Mouse (Mus musculus) hindbrain, embryonic 14.5 days (tissue): ENCODE measurements around the gene Atg4d. TPM values are rescaled to one million over a fixed set of nuclear protein-coding genes. Genes with fewer than 3 reads are reported as not detected.

Source experiments
- ATAC-seq: fragments of 200-750 bp; cut with Nextera tagmentation; 2 replicates; pipeline ENCODE4 v1.8.0; 2017; ENCODE audit warnings: moderate number of reproducible peaks, mild to moderate bottlenecking, moderate TSS enrichment, moderate library complexity; ENCODE audit not compliant: low FRiP score
- DNase-seq: peaks from one replicate; pipeline ENCODE4 v3.0.0-alpha.2; 2015; ENCODE audit warnings: low spot score
- H3K27ac ChIP-seq: fragments of 300-500 bp; sonication (generic); 2 replicates; pipeline ENCODE4 v1.5.1; 2014; ENCODE audit warnings: mild to moderate bottlenecking, moderate library complexity
- H3K27me3 ChIP-seq: fragments of 300-500 bp; sonication (generic); 2 replicates; pipeline ENCODE4 v1.6.1; 2014; ENCODE audit warnings: mild to moderate bottlenecking, low read length, mixed read lengths; ENCODE audit not compliant: control insufficient read depth, insufficient read depth
- H3K36me3 ChIP-seq: fragments of 300-500 bp; sonication (generic); replicated peaks from 2 replicates; pipeline ENCODE4 v1.6.1; 2014; ENCODE audit not compliant: control insufficient read depth, insufficient read depth
- H3K4me1 ChIP-seq: fragments of 300-500 bp; sonication (generic); replicated peaks from 2 replicates; pipeline ENCODE4 v1.6.1; 2014; ENCODE audit warnings: antibody characterized with exemption, low read length, mixed read lengths; ENCODE audit not compliant: control insufficient read depth, insufficient read depth
- H3K4me2 ChIP-seq: fragments of 300-500 bp; sonication (generic); replicated peaks from 2 replicates; pipeline ENCODE4 v1.6.1; 2014; ENCODE audit warnings: mild to moderate bottlenecking, moderate library complexity
- H3K4me3 ChIP-seq: fragments of 300-500 bp; sonication (generic); replicated peaks from 2 replicates; pipeline ENCODE4 v1.5.1; 2014; ENCODE audit warnings: mild to moderate bottlenecking, low read length
- H3K9ac ChIP-seq: fragments of 300-500 bp; sonication (generic); 2 replicates; pipeline ENCODE4 v1.6.1; 2014
- H3K9me3 ChIP-seq: fragments of 300-500 bp; sonication (generic); 2 replicates; pipeline ENCODE4 v1.6.1; 2016; ENCODE audit warnings: low read length; ENCODE audit not compliant: control insufficient read depth
- WGBS: fragments of 180-500 bp; shearing (Covaris S2); extraction: QIAGEN DNeasy Blood & Tissue Kit; methylation state at CpG from one replicate; pipeline ENCODE4 v1.1.7; 2014; 5-methylcytosine and 5-hydroxymethylcytosine counted together
- polyA plus RNA-seq: library from polyadenylated mRNA; unstranded; fragments of >200 nt; fragmentation: Nextera tagmentation; extraction: Ambion mirVana; gene quantifications from 2 replicates; pipeline ENCODE4 v1.2.1, GENCODE M21; 2014

Atg4d gene
- polyA plus RNA-seq, 1 experiment from 2014 or later: 38.1 TPM

DNA sequence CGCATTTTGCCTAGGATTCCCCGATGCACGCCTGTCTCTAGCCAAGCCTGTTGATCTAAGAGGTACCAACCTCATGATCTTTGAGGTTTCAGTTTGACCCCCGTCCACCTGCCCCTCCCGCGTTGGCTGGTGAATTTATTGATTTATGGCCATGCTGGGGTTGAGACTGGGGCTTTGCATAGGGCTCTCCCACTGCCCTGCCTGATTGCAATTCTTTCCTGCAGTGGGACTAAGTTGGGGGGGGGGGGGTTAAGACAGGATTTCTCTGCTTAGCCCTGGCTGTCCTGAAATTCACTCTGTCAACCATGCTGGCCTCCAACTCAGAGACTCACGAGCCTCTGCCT lies 39.7 kb upstream of the Atg4d start:
- WGBS: 21% methylated on average over 7 of the region's 7 CpGs
- H3K4me1 ChIP-seq: peaks cover 13% of the 10 kb centered on the region
- H3K9ac ChIP-seq: 0 out of 2 replicates have a peak overlapping the region, but pooled peaks have one; percentile 17
- peaks cover 17% of the 10 kb centered on the region for H3K36me3 ChIP-seq
- 0 out of 2 replicates have a peak overlapping the region, but pooled peaks have one; percentile 4 for H3K4me3 ChIP-seq
- peak overlapping the region; percentile 37 for H3K4me2 ChIP-seq
- no peak overlapping the region for H3K27ac ChIP-seq
- DNase-seq: no peak
- H3K9me3 ChIP-seq: no peaks in the 10 kb centered on the region
- no peak for ATAC-seq
- no peaks in the 10 kb centered on the region for H3K27me3 ChIP-seq

DNA sequence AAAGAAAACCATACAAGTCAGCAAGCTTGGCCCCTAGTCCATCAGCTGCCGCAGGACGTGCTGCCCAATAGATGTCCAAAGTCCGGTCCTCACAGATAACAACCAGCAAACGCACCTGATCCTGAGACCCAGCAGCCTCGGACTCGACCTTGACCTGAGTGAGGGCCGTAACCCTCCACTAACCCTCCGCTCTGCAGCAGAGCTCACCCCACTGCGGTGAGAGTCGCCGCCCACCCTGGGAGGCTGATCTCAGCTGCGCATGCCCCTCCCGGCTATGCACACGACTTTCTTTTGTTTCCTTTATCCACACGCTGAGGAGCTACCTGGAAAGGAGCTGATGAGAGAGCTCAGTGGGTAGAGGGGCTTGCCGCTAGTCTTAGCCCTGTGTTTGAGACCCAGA lies 37.8 kb upstream of the Atg4d start:
- Histone ChIP-seq H3K36me3 (peaks cover 31% of the 10 kb centered on the region), H3K4me3 (peak overlapping the region; percentile 11), H3K27ac (0 out of 2 replicates have a peak overlapping the region, but pooled peaks have one; percentile 7), H3K9me3 (no peaks in the 10 kb centered on the region), H3K9ac (peak overlapping the region; percentile 52), H3K4me2 (peak overlapping the region; percentile 44), H3K27me3 (no peaks in the 10 kb centered on the region), H3K4me1 (peaks cover 8% of the 10 kb centered on the region)
- peak; percentile 70 for ATAC-seq
- whole genome bisulfite sequencing: 11% methylated on average over 16 of the region's 16 CpGs
- DNase-seq: peak; percentile 71

DNA sequence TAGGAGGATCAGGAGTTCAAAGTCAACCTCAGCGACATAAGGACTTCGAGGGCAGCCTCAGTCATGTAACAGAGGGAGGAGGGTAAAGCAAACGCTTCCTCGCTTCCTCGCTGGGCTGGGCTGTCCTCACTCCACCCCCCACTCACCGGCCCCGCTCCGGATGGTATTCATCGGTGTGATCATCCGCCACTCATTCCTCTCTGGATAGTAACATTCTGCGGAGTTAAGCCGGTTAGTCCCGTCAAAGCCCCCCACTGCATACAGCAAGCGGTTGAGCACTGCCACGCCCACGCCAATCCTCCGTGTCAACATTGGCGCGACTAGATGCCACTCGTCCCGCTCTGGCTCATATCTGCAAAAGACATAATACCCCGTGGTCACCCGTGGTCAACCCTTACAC lies 33.5 kb upstream of the Atg4d start:
- no peak overlapping the region for H3K4me3 ChIP-seq
- ATAC-seq (no peak), DNase-seq (no peak)
- no peak overlapping the region for H3K9ac ChIP-seq
- no peaks in the 10 kb centered on the region for H3K27me3 ChIP-seq
- H3K36me3 ChIP-seq: peaks cover 61% of the 10 kb centered on the region
- WGBS: 54% methylated on average over 23 of the region's 23 CpGs
- H3K27ac ChIP-seq: no peak overlapping the region
- no peaks in the 10 kb centered on the region for H3K9me3 ChIP-seq
- peaks cover 9% of the 10 kb centered on the region for H3K4me1 ChIP-seq
- H3K4me2 ChIP-seq: no peak overlapping the region

DNA sequence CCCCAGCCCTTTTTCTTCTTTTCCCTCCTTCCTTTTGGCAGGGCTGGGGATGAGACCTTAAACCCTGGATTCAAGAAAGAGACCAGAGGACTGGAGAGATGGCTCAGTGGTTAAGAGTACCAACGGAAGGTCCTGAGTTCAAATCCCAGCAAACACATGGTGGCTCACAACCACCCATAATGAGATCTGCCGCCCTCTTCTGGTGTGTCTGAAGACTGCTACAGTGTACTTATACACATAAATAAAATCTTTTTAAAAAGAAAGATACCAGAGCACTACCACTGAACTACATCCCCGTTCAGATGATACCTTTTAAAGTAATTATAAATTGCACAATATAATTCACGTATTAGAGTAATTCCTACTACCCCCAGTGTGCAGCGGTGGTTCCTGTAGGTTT lies 32.2 kb upstream of the Atg4d start:
- no peak overlapping the region for H3K4me2 ChIP-seq
- H3K36me3 ChIP-seq: peaks cover 61% of the 10 kb centered on the region
- no peak overlapping the region for H3K9ac ChIP-seq
- H3K4me3 ChIP-seq: no peak overlapping the region
- no peak overlapping the region for H3K27ac ChIP-seq
- H3K9me3 ChIP-seq: no peaks in the 10 kb centered on the region
- no peak for ATAC-seq
- DNase-seq: no peak
- H3K27me3 ChIP-seq: no peaks in the 10 kb centered on the region
- peaks cover 20% of the 10 kb centered on the region for H3K4me1 ChIP-seq
- WGBS: 94% methylated on average over 5 of the region's 5 CpGs

DNA sequence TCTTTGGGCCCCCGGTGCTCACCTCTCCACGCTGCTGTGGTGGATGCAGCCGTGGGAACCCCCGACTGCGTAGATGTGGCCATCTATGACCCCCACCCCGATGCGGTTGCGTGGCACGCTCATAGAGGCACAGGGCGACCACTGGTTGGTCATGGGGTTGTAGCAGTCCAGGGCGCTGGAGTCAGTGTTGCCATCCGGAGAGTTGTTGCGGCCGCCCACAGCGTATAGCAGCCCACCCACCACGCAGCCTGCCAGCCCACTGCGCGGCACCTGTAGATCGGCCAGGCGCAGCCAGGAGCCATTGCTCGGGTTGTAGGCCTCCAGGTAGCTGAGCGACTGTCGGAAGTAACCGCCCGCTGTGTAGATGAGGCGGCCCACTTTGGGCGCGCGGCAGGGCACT lies 31.7 kb upstream of the Atg4d start:
- 86% methylated on average over 29 of the region's 29 CpGs for WGBS
- Histone ChIP-seq H3K4me1 (peaks cover 21% of the 10 kb centered on the region), H3K9me3 (no peaks in the 10 kb centered on the region), H3K4me2 (no peak overlapping the region), H3K9ac (no peak overlapping the region), H3K27ac (no peak overlapping the region), H3K36me3 (peaks cover 61% of the 10 kb centered on the region), H3K27me3 (no peaks in the 10 kb centered on the region), H3K4me3 (no peak overlapping the region)
- DNase-seq: no peak
- ATAC-seq: no peak

DNA sequence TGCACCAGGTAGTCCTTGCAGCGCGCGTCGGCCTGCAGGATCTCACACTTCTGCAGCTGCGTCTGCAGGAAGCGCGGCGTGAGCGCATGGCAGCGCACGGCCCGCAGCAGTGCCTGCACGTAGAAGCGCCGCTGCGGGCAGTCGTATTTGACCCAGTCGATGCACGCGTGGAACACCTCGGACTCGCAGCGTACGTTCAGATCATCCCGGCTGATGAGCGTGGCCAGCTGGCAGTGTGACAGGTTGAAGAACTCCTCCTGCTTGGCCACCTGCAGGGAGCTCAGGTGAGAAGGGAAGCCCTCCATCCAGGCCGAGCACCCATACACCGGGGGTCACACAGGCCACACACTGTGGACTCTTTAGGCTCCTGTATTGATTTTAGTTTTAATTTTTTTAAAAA lies 31.3 kb upstream of the Atg4d start:
- Histone ChIP-seq H3K4me1 (peaks cover 21% of the 10 kb centered on the region), H3K36me3 (peaks cover 59% of the 10 kb centered on the region), H3K9ac (no peak overlapping the region), H3K27me3 (no peaks in the 10 kb centered on the region), H3K4me2 (no peak overlapping the region), H3K27ac (no peak overlapping the region), H3K9me3 (no peaks in the 10 kb centered on the region), H3K4me3 (no peak overlapping the region)
- DNase-seq (no peak), ATAC-seq (no peak)
- 81% methylated on average over 28 of the region's 28 CpGs for WGBS

DNA sequence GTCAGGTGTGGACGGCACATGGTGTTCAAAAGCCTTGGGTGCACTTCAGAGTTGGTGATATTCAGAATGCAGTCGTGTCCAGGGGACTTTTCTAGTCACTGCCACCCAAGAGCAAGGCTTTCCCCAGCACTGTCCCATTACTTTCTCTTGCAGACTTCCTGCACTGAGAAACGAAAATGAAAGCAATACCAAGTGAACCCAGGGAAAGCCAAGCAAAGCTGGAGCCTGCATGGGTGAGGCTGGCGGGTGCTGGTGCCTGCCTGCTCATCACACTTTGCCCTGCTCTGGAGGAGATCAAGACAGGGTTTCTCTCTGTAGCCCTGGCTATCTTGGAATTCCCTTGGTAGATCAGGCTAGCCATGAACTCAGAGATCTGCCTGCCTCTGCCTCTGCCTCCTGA lies 29.8 kb upstream of the Atg4d start:
- Histone ChIP-seq H3K9ac (no peak overlapping the region), H3K27me3 (no peaks in the 10 kb centered on the region)
- WGBS: 82% methylated on average over 4 of the region's 4 CpGs

DNA sequence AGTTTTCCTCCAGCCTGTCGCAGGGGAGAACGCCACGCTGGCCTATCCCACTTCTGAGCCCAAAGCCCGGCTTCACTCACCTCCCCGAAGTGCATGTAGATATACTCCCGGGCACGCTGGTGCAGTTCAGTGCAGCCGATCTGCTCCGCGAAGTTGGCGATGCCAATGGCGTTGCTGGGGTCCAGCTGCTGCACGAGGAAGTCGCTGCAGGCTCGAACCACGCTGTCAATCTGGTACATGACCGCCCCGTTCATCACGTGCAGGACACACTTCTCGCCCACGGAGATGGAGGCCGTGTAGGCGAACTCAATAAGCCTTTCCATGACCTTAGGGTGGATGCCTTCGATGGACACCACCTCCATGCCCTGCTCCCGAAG lies 28.1 kb upstream of the Atg4d start:
- Histone ChIP-seq H3K9ac (peak overlapping the region; percentile 98), H3K4me2 (peak overlapping the region; percentile 65), H3K36me3 (peaks cover 30% of the 10 kb centered on the region), H3K4me3 (peak overlapping the region; percentile 92), H3K27me3 (0 out of 2 replicates have a peak, but pooled peaks cover under 1% of the 10 kb centered on the region), H3K9me3 (no peaks in the 10 kb centered on the region), H3K4me1 (peaks cover 21% of the 10 kb centered on the region), H3K27ac (no peak overlapping the region; the same call in 1 of the 2 replicates)
- no peak for DNase-seq
- ATAC-seq: no peak
- 81% methylated on average over 25 of the region's 25 CpGs for WGBS

More for the DNA sequence above, 29.8 kb upstream of the Atg4d start:
- ATAC-seq (no peak), DNase-seq (no peak)
- peaks cover 44% of the 10 kb centered on the region for H3K36me3 ChIP-seq
- no peak overlapping the region for H3K27ac ChIP-seq
- H3K4me1 ChIP-seq: peaks cover 21% of the 10 kb centered on the region
- H3K4me3 ChIP-seq: no peak overlapping the region
- no peak overlapping the region for H3K4me2 ChIP-seq
- no peaks in the 10 kb centered on the region for H3K9me3 ChIP-seq

DNA sequence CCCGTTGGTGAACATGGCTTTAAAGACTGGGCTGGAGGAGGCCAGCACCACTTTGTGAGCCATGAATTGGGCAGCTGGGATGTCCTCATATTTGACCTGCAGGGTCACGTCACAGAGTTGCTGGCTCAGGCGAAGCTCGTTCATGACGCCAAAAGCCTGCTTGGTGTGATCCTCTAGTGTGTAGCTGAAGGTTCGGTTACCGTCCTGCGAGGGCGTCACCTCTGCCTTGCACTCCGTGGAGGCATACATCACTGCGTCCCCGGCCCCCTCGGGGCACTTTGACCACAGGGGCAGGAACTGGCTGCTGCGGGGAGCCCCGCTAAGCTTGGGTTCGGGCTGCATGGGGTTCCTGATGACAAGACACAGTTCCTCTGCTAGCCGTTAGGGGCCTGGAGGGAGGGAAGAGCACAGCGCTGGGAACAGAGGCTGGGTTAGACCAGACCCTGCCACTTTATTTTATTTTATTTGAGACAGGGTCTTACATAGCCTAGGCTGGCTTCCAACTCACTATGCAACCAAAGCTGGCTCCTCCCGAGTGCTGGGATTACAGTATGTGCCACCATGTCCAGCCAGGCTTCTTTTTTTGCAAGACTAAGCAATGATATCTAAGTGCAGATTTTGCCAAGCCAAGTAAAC lies 27.6 kb upstream of the Atg4d start:
- Histone ChIP-seq H3K4me3 (peak overlapping the region; percentile 92), H3K4me1 (peaks cover 21% of the 10 kb centered on the region), H3K4me2 (peak overlapping the region; percentile 65), H3K9ac (peak overlapping the region; percentile 98), H3K9me3 (no peaks in the 10 kb centered on the region), H3K27ac (peak overlapping the region; percentile 90), H3K36me3 (peaks cover 29% of the 10 kb centered on the region), H3K27me3 (peaks cover 5% of the 10 kb centered on the region; the same call in 1 of the 2 replicates)
- DNase-seq (peak; percentile 52), ATAC-seq (0 out of 2 replicates have a peak, but pooled peaks have one; percentile 7)
- WGBS: 20% methylated on average over 19 of the region's 19 CpGs
